Mouse (Mus musculus): ENCODE measurements around the gene Ccdc61. TPM values are rescaled to one million over a fixed set of nuclear protein-coding genes. Genes with fewer than 3 reads are reported as not detected.

Gene Ccdc61
- total and polyA plus RNA-seq, 3 experiments = 6.6 to 11.3 (median 9.6) TPM

- Histone ChIP-seq H3K79me2 (replicated peaks; ENCODE audit: control insufficient read depth, insufficient read depth, low read length) (peaks cover 3% of the 10 kb centered on the region), H3K4me1 (ENCODE audit: control insufficient read depth, insufficient read depth, low read length) (peaks cover 5% of the 10 kb centered on the region), H3K36me3 (ENCODE audit: control insufficient read depth, insufficient read depth, low read length) (no peaks in the 10 kb centered on the region), H3K27me3 (ENCODE audit: control insufficient read depth, insufficient read depth, low read length) (no peaks in the 10 kb centered on the region), H3K9ac (ENCODE audit: low read depth, low read length) (0 out of 2 replicates have a peak overlapping the region, but pooled peaks have one; percentile 19), H3K27ac (peak overlapping the region; percentile 92), H3K4me3 (peak overlapping the region; percentile 66)
- TF ChIP-seq CTCF (IDR thresholded peaks at IDR 0.05) = no peak
- peak; percentile 66; the same call in 1 of the 2 replicates for TF ChIP-seq POLR2A (IDR thresholded peaks at IDR 0.05; ENCODE audit: insufficient read depth, low read depth, low read length)
- TF ChIP-seq EP300 (IDR thresholded peaks at IDR 0.05; ENCODE audit: insufficient read depth, low read depth, low read length) = peak; percentile 97
- WGBS = 20% methylated on average over 3 of the region's 3 CpGs
- intact Hi-C loops (cut with DNase I) = loop anchor here (1.0 to 2.0 kb wide), 2 partner anchors 21 to 31 kb away; no protein-coding TSS in a partner anchor
- DNase-seq = peak; percentile 54 to 68
Measured at GRCm38 (mm10) chr7:18927759-18928158, 17.5 kb upstream of the Ccdc61 start.

- WGBS = 16% methylated on average over 6 of the region's 6 CpGs
- peaks cover 1% of the 10 kb centered on the region; the same call in 1 of the 2 replicates for H3K79me2 ChIP-seq (replicated peaks; ENCODE audit: control insufficient read depth, insufficient read depth, low read length)
- H3K27me3 ChIP-seq (ENCODE audit: control insufficient read depth, insufficient read depth, low read length) = no peaks in the 10 kb centered on the region
- no peak for TF ChIP-seq CTCF (IDR thresholded peaks at IDR 0.05)
- TF ChIP-seq POLR2A (IDR thresholded peaks at IDR 0.05; ENCODE audit: insufficient read depth, low read depth, low read length) = no peak
- TF ChIP-seq EP300 (IDR thresholded peaks at IDR 0.05; ENCODE audit: insufficient read depth, low read depth, low read length) = no peak
- peak overlapping the region; percentile 26; the same call in 1 of the 2 replicates for H3K9ac ChIP-seq (ENCODE audit: low read depth, low read length)
- peak overlapping the region; percentile 66 for H3K4me3 ChIP-seq
- H3K4me1 ChIP-seq (ENCODE audit: control insufficient read depth, insufficient read depth, low read length) = peaks cover 2% of the 10 kb centered on the region
- no peaks in the 10 kb centered on the region for H3K36me3 ChIP-seq (ENCODE audit: control insufficient read depth, insufficient read depth, low read length)
- DNase-seq = no peak
- intact Hi-C loops (cut with DNase I) = loop anchor here (2.0 kb wide), 1 partner anchor 32 kb away; no protein-coding TSS in a partner anchor
- H3K27ac ChIP-seq = peak overlapping the region; percentile 92
Measured at GRCm38 (mm10) chr7:18926911-18927310, 16.7 kb upstream of the Ccdc61 start.

DNA sequence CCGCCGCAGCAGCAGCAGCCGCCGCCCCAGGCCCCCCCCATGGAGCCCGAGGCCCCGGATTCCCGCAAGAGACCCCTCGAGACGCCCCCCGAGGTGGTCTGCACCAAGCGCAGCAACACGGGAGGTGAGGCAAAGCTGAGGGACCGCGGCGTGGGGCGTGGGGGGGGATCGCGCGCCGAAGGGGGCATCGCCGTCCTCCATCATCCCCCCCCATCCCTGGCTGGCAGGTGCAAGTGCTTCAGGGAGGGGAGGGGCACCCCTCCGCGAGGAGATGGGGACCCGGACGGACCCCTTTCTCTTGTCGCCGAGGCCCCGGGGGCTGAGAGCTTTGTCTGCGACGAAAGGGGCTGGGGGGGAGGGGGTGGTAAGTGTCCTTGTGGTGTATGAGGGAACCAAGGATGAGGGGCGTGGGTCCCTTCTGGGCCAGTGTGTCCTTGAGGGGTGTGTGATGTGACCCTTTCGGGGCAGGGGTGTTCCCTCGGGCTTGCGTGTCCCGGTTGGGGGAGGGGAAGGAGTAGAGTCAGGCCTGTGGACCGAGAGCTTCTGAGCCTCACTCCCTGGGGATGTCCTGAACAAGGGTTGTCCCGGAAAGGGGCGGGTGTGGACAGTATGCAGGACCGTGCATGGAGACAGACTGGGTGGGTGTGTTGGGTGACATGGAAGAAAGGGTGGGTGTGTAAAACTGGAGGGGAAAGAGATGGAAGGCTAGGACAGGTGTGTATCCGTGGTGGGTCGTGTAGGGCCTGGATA is 16.0 kb upstream of the Ccdc61 start:
- DNase-seq = peak; percentile 75 to 78
- TF ChIP-seq CTCF (IDR thresholded peaks at IDR 0.05) = no peak
- peak; percentile 86; the same call in 1 of the 2 replicates for TF ChIP-seq EP300 (IDR thresholded peaks at IDR 0.05; ENCODE audit: insufficient read depth, low read depth, low read length)
- TF ChIP-seq POLR2A (IDR thresholded peaks at IDR 0.05; ENCODE audit: insufficient read depth, low read depth, low read length) = peak; percentile 79
- H3K4me1 ChIP-seq (ENCODE audit: control insufficient read depth, insufficient read depth, low read length) = peaks cover 1% of the 10 kb centered on the region
- H3K27me3 ChIP-seq (ENCODE audit: control insufficient read depth, insufficient read depth, low read length) = no peaks in the 10 kb centered on the region
- no peaks in the 10 kb centered on the region for H3K36me3 ChIP-seq (ENCODE audit: control insufficient read depth, insufficient read depth, low read length)
- WGBS = 3% methylated on average over 41 of the region's 42 CpGs
- no peaks in the 10 kb centered on the region for H3K79me2 ChIP-seq (replicated peaks; ENCODE audit: control insufficient read depth, insufficient read depth, low read length)
- H3K27ac ChIP-seq = peak overlapping the region; percentile 92
- peak overlapping the region; percentile 75 for H3K9ac ChIP-seq (ENCODE audit: low read depth, low read length)
- peak overlapping the region; percentile 66 for H3K4me3 ChIP-seq
- intact Hi-C loops (cut with DNase I) = loop anchor here (2.0 kb wide), 1 partner anchor 33 kb away; no protein-coding TSS in a partner anchor

DNA sequence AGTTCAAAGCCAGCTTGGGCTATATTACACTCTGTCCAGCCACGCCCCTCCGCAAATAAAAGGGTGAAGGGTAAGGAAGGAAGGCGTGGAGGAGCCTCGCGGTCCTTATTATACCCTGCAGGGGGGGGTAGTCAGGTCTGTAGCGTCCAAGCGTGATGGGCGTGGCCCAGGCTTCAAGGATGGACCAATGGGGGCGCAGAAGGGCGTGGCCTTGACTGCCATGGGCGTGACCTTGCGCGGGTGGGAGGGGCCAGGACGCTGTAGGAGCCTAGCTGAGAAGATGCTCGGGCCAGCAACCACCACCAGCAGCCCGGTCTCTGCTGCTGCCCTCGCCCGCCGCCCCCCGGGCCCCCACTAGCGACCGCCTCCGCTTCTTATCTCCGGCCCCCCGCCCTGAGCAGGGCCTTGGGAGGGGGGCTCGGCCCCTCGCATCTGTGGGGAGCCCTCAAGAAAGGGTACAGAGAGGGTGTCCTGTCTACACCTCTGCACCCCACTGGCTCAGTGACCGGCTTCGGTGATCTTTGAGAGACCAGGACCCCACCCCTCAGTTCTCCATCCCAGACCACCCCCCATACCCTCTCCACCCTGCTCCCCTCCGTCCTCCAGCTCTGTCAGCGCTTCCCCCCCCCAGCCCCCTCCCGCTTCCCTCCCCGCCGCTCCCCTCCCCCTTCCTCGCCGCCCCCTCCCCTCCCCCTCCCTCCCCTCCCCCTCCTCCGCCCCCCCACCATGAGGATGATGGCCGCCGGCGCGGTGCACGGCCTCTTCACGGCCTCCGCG is 15.1 kb upstream of the Ccdc61 start, which contains the start of gene Nova2:
Gene Nova2, plus strand, starts transcription at position 727 of the 777 bp plus-strand sequence.
- TF ChIP-seq EP300 (IDR thresholded peaks at IDR 0.05; ENCODE audit: insufficient read depth, low read depth, low read length) (no peak), CTCF (IDR thresholded peaks at IDR 0.05) (peak; percentile 63), POLR2A (IDR thresholded peaks at IDR 0.05; ENCODE audit: insufficient read depth, low read depth, low read length) (peak; percentile 79)
- intact Hi-C loops (cut with DNase I) = no loop called here
- Histone ChIP-seq H3K79me2 (replicated peaks; ENCODE audit: control insufficient read depth, insufficient read depth, low read length) (no peaks in the 10 kb centered on the region), H3K4me3 (peak within 1 kb of the TSS; percentile 66), H3K36me3 (ENCODE audit: control insufficient read depth, insufficient read depth, low read length) (no peaks in the 10 kb centered on the region), H3K9ac (ENCODE audit: low read depth, low read length) (peak within 1 kb of the TSS; percentile 75), H3K27ac (peak within 1 kb of the TSS; percentile 92), H3K27me3 (ENCODE audit: control insufficient read depth, insufficient read depth, low read length) (no peaks in the 10 kb centered on the region), H3K4me1 (ENCODE audit: control insufficient read depth, insufficient read depth, low read length) (peaks cover 1% of the 10 kb centered on the region)
- DNase-seq = peak; percentile 89 to 90
- 2% methylated on average over 33 of the region's 45 CpGs for WGBS

DNA sequence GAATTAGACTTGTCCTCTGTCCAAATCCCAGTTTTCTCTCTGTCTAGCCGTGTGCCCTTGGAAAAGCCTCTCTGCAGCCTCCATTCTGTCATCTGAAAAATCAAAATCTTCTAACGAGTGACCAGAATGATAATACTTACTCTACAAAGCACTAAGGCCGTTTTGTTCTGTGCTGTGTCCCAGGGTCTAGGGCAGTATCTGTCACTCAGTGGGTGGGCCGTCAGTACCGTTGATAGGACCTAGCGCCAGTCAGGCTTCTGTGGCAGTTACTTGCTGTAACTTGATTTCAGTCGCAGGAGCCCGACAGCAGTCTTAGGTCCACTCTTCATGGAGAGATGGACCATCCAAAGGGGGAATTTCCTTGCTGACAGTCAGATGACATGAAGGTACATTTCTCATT is 14.1 kb upstream of the Ccdc61 start:
- Histone ChIP-seq H3K4me3 (no peak overlapping the region), H3K27me3 (ENCODE audit: control insufficient read depth, insufficient read depth, low read length) (no peaks in the 10 kb centered on the region)
- intact Hi-C loops (cut with DNase I) = no loop called here

More for the DNA sequence above, 14.1 kb upstream of the Ccdc61 start:
- WGBS = 26% methylated on average over 8 of the region's 8 CpGs
- no peaks in the 10 kb centered on the region for H3K79me2 ChIP-seq (replicated peaks; ENCODE audit: control insufficient read depth, insufficient read depth, low read length)
- no peaks in the 10 kb centered on the region for H3K36me3 ChIP-seq (ENCODE audit: control insufficient read depth, insufficient read depth, low read length)
- DNase-seq = no peak
- H3K27ac ChIP-seq = no peak overlapping the region
- no peaks in the 10 kb centered on the region; the same call in 1 of the 2 replicates for H3K4me1 ChIP-seq (ENCODE audit: control insufficient read depth, insufficient read depth, low read length)
- TF ChIP-seq POLR2A (IDR thresholded peaks at IDR 0.05; ENCODE audit: insufficient read depth, low read depth, low read length) = no peak
- no peak overlapping the region for H3K9ac ChIP-seq (ENCODE audit: low read depth, low read length)
